Mouse (Mus musculus) liver, adult 2 months (tissue): ENCODE results near the gene Nelfcd.

Experiments
- CTCF ChIP-seq: fragments of 200-500 bp; IDR thresholded peaks from 2 replicates; pipeline ENCODE4 v1.5.1; 2011; ENCODE audit warnings: low read depth, low read length, control low read depth
- POLR2A ChIP-seq: fragments of 200-500 bp; IDR thresholded peaks from 2 replicates; pipeline ENCODE4 v1.6.1; 2011; ENCODE audit warnings: low read length, control low read depth; ENCODE audit not compliant: insufficient read depth; ENCODE audit errors: extremely low read depth

GRCm38 (mm10) chr2:174453681-174454080 is 38.1 kb downstream of the Nelfcd start:
- TF ChIP-seq POLR2A, result no peak
- peak; percentile 53 for TF ChIP-seq CTCF
